Mouse (Mus musculus): ENCODE results near the gene Polr1e. TPM values are rescaled to one million over a fixed set of nuclear protein-coding genes. Genes with fewer than 3 reads are reported as not detected.

The Polr1e gene
- polyA plus RNA-seq, 1 experiment from 2014 or later: 37.2 TPM

DNA sequence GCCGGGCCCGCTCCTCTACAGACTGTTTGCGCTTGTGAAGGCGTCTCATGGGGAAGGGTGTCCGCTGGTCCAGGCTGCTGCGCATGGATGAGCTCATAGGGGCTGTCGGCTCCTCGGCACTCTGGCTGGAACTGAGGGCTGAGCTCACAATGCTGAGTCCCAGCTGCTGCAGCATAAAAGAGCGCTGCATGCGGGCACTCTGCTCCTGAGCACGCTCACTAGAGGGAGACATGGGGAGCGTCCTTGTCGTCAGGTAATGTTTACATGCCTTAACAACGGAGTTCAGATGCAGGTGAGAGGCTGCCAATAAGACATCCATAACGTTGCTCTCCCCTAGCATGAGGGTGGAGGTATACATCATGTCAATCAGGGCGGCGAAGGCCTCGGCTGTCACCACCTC lies 23.6 kb upstream of the Polr1e start:
- H3K4me3 ChIP-seq (replicated peaks; ENCODE audit: low read length): no peak overlapping the region
- 84% methylated on average over 18 of the region's 18 CpGs for WGBS
- no peak overlapping the region for H3K27ac ChIP-seq

GRCm38 (mm10) chr4:44998071-44998470 lies 20.3 kb upstream of the Polr1e start:
- Histone ChIP-seq H3K27ac (no peak overlapping the region), H3K9ac (no peak overlapping the region), H3K4me2 (replicated peaks) (no peak overlapping the region), H3K4me1 (replicated peaks; ENCODE audit: control insufficient read depth, insufficient read depth, low read length) (no peaks in the 10 kb centered on the region), H3K9me3 (ENCODE audit: control insufficient read depth, low read length) (no peaks in the 10 kb centered on the region), H3K27me3 (ENCODE audit: control insufficient read depth, insufficient read depth, low read length) (no peaks in the 10 kb centered on the region), H3K36me3 (replicated peaks; ENCODE audit: control insufficient read depth, insufficient read depth) (peaks cover 17% of the 10 kb centered on the region), H3K4me3 (replicated peaks; ENCODE audit: low read length) (no peak overlapping the region)
- ATAC-seq (ENCODE audit: low FRiP score) (no peak), DNase-seq (ENCODE audit: low spot score) (no peak)
- WGBS: 72% methylated on average over 3 of the region's 3 CpGs

More for the DNA sequence above, 23.6 kb upstream of the Polr1e start:
- no peak overlapping the region for H3K9ac ChIP-seq
- H3K4me1 ChIP-seq (replicated peaks; ENCODE audit: control insufficient read depth, insufficient read depth, low read length): no peaks in the 10 kb centered on the region
- no peaks in the 10 kb centered on the region for H3K27me3 ChIP-seq (ENCODE audit: control insufficient read depth, insufficient read depth, low read length)
- no peak overlapping the region for H3K4me2 ChIP-seq (replicated peaks)
- peaks cover 37% of the 10 kb centered on the region for H3K36me3 ChIP-seq (replicated peaks; ENCODE audit: control insufficient read depth, insufficient read depth)
- no peak for DNase-seq (ENCODE audit: low spot score)
- no peaks in the 10 kb centered on the region for H3K9me3 ChIP-seq (ENCODE audit: control insufficient read depth, low read length)
- no peak for ATAC-seq (ENCODE audit: low FRiP score)

- WGBS: 88% methylated on average over 6 of the region's 6 CpGs
- Histone ChIP-seq H3K4me2 (replicated peaks) (no peak overlapping the region), H3K9ac (no peak overlapping the region), H3K9me3 (ENCODE audit: control insufficient read depth, low read length) (no peaks in the 10 kb centered on the region), H3K27ac (no peak overlapping the region), H3K4me1 (replicated peaks; ENCODE audit: control insufficient read depth, insufficient read depth, low read length) (no peaks in the 10 kb centered on the region), H3K4me3 (replicated peaks; ENCODE audit: low read length) (no peak overlapping the region), H3K36me3 (replicated peaks; ENCODE audit: control insufficient read depth, insufficient read depth) (peaks cover 2% of the 10 kb centered on the region), H3K27me3 (ENCODE audit: control insufficient read depth, insufficient read depth, low read length) (no peaks in the 10 kb centered on the region)
- DNase-seq (ENCODE audit: low spot score): no peak
- no peak for ATAC-seq (ENCODE audit: low FRiP score)
Observed at GRCm38 (mm10) chr4:45000001-45000400, 18.4 kb upstream of the Polr1e start.

- Histone ChIP-seq H3K27ac (no peak overlapping the region), H3K36me3 (replicated peaks; ENCODE audit: control insufficient read depth, insufficient read depth) (0 out of 2 replicates have a peak, but pooled peaks cover 3% of the 10 kb centered on the region), H3K4me2 (replicated peaks) (no peak overlapping the region), H3K9ac (no peak overlapping the region), H3K4me1 (replicated peaks; ENCODE audit: control insufficient read depth, insufficient read depth, low read length) (peaks cover 10% of the 10 kb centered on the region), H3K9me3 (ENCODE audit: control insufficient read depth, low read length) (no peaks in the 10 kb centered on the region), H3K4me3 (replicated peaks; ENCODE audit: low read length) (no peak overlapping the region), H3K27me3 (ENCODE audit: control insufficient read depth, insufficient read depth, low read length) (no peaks in the 10 kb centered on the region)
- DNase-seq (ENCODE audit: low spot score) (no peak), ATAC-seq (ENCODE audit: low FRiP score) (no peak)
- WGBS: 81% methylated on average over 3 of the region's 3 CpGs
Observed at GRCm38 (mm10) chr4:45005452-45005851, 12.9 kb upstream of the Polr1e start.

- Histone ChIP-seq H3K4me1 (replicated peaks; ENCODE audit: control insufficient read depth, insufficient read depth, low read length) (peaks cover 22% of the 10 kb centered on the region), H3K4me2 (replicated peaks) (peak overlapping the region; percentile 81), H3K27me3 (ENCODE audit: control insufficient read depth, insufficient read depth, low read length) (no peaks in the 10 kb centered on the region), H3K9me3 (ENCODE audit: control insufficient read depth, low read length) (no peaks in the 10 kb centered on the region), H3K9ac (peak overlapping the region; percentile 84), H3K36me3 (replicated peaks; ENCODE audit: control insufficient read depth, insufficient read depth) (no peaks in the 10 kb centered on the region), H3K4me3 (replicated peaks; ENCODE audit: low read length) (peak overlapping the region; percentile 77), H3K27ac (peak overlapping the region; percentile 94)
- 12% methylated on average over 11 of the region's 11 CpGs for WGBS
- DNase-seq (ENCODE audit: low spot score): no peak
- no peak for ATAC-seq (ENCODE audit: low FRiP score)
Observed at GRCm38 (mm10) chr4:45010806-45011415, 7.5 kb upstream of the Polr1e start.

DNA sequence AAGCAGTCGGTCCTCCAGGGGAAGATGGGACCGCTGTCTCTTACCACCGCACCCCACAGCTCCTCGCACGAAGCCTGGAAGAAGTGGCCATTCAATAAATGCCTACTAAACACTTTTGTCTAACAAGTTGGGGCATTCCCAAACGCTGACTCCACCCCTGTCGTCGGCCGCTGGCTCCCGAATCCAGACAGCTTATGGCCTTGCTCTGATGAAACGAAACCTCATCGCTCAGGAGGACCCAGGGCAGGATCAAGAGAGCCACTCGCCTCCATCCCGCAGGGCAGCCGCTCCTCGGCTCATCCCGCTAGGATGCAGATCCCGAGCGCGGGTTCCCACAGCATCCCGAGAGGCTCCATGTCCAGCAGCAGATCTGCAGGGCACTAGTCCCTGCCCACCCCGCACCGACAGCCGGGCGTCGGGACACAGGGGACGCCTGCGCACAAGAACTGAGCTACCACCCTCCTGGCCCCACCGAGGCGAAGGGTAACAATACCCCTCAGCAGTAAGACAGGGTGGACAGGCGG lies 6.7 kb upstream of the Polr1e start:
- Histone ChIP-seq H3K4me2 (replicated peaks) (peak overlapping the region; percentile 81), H3K27me3 (ENCODE audit: control insufficient read depth, insufficient read depth, low read length) (no peaks in the 10 kb centered on the region), H3K4me3 (replicated peaks; ENCODE audit: low read length) (peak overlapping the region; percentile 77), H3K27ac (peak overlapping the region; percentile 94), H3K9me3 (ENCODE audit: control insufficient read depth, low read length) (no peaks in the 10 kb centered on the region), H3K4me1 (replicated peaks; ENCODE audit: control insufficient read depth, insufficient read depth, low read length) (peaks cover 22% of the 10 kb centered on the region), H3K9ac (peak overlapping the region; percentile 84), H3K36me3 (replicated peaks; ENCODE audit: control insufficient read depth, insufficient read depth) (no peaks in the 10 kb centered on the region)
- ATAC-seq (ENCODE audit: low FRiP score) (peak; percentile 68), DNase-seq (ENCODE audit: low spot score) (peak; percentile 46)
- WGBS: 0% methylated on average over 31 of the region's 31 CpGs

GRCm38 (mm10) chr4:45012105-45012975 lies 6.0 kb upstream of the Polr1e start, which contains the start of gene Zbtb5:
TSS of gene Zbtb5 (minus strand) at chr4:45012412.
- no peaks in the 10 kb centered on the region for H3K36me3 ChIP-seq (replicated peaks; ENCODE audit: control insufficient read depth, insufficient read depth)
- peak within 1 kb of the TSS; percentile 94 for H3K27ac ChIP-seq
- H3K4me2 ChIP-seq (replicated peaks): peak within 1 kb of the TSS; percentile 81
- WGBS: under 1% methylated on average over 55 of the region's 63 CpGs
- no peaks in the 10 kb centered on the region for H3K27me3 ChIP-seq (ENCODE audit: control insufficient read depth, insufficient read depth, low read length)
- ATAC-seq (ENCODE audit: low FRiP score) (peak; percentile 99), DNase-seq (ENCODE audit: low spot score) (peak; percentile 100)
- peak within 1 kb of the TSS; percentile 84 for H3K9ac ChIP-seq
- H3K9me3 ChIP-seq (ENCODE audit: control insufficient read depth, low read length): no peaks in the 10 kb centered on the region
- peaks cover 22% of the 10 kb centered on the region for H3K4me1 ChIP-seq (replicated peaks; ENCODE audit: control insufficient read depth, insufficient read depth, low read length)
- H3K4me3 ChIP-seq (replicated peaks; ENCODE audit: low read length): peak within 1 kb of the TSS; percentile 77

- Histone ChIP-seq H3K36me3 (replicated peaks; ENCODE audit: control insufficient read depth, insufficient read depth) (no peaks in the 10 kb centered on the region), H3K4me3 (replicated peaks; ENCODE audit: low read length) (peak overlapping the region; percentile 60), H3K9me3 (ENCODE audit: control insufficient read depth, low read length) (no peaks in the 10 kb centered on the region), H3K27me3 (ENCODE audit: control insufficient read depth, insufficient read depth, low read length) (no peaks in the 10 kb centered on the region), H3K9ac (peak overlapping the region; percentile 63), H3K4me1 (replicated peaks; ENCODE audit: control insufficient read depth, insufficient read depth, low read length) (peaks cover 26% of the 10 kb centered on the region), H3K4me2 (replicated peaks) (peak overlapping the region; percentile 76), H3K27ac (peak overlapping the region; percentile 72)
- DNase-seq (ENCODE audit: low spot score): peak; percentile 29
- WGBS: 2% methylated on average over 13 of the region's 13 CpGs
- no peak for ATAC-seq (ENCODE audit: low FRiP score)
Observed at GRCm38 (mm10) chr4:45013031-45013431, 5.4 kb upstream of the Polr1e start.

- Histone ChIP-seq H3K9ac (peak overlapping the region; percentile 63), H3K27ac (peak overlapping the region; percentile 72; the same call in 1 of the 2 replicates)
Observed at GRCm38 (mm10) chr4:45013537-45013936, 4.8 kb upstream of the Polr1e start.

More at GRCm38 (mm10) chr4:45013537-45013936, 4.8 kb upstream of the Polr1e start:
- Histone ChIP-seq H3K4me2 (replicated peaks) (peak overlapping the region; percentile 76), H3K9me3 (ENCODE audit: control insufficient read depth, low read length) (no peaks in the 10 kb centered on the region), H3K4me3 (replicated peaks; ENCODE audit: low read length) (peak overlapping the region; percentile 60), H3K4me1 (replicated peaks; ENCODE audit: control insufficient read depth, insufficient read depth, low read length) (peaks cover 28% of the 10 kb centered on the region), H3K36me3 (replicated peaks; ENCODE audit: control insufficient read depth, insufficient read depth) (no peaks in the 10 kb centered on the region), H3K27me3 (ENCODE audit: control insufficient read depth, insufficient read depth, low read length) (no peaks in the 10 kb centered on the region)
- DNase-seq (ENCODE audit: low spot score) (no peak), ATAC-seq (ENCODE audit: low FRiP score) (no peak)
- WGBS: 10% methylated on average over 2 of the region's 2 CpGs
